In the genomic region with DNA sequence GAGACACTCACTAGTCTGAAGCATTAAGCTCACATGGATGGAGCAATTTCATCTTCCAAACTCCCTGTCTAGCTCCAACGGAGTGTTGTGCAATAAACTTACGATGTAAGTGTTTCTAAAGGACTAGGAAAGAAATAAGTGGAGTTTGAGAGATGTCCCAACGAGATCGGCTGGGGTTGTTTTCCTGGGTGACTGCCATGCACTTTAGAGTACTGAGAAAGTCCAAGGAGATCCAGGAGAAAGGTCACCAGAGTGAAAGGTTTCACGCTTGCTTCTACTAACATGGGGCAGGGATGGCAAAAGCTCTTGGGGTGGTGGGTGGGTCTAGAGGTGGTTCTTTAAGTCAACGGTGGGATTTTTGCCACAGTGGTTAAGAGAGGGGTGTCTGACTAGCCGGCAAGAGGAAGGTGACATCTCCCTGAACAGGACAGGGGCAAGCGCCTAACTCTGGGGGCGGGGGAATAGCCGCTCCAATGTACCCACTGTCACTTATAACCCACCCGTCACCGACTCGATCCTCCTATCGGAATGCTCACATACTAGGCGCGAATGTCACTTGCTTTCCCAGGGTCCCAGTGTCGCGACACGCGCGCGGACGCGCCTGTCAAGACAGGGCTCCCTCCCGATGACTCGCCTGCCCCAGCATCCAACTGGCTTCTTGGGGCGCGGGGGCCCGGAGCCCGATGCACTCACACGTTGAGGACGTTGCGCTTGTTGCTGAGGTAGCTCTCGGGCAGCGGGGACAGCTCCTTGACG, we compare ENCODE assay signal across 8 mouse cellular contexts. TPM values are rescaled to one million over a fixed set of nuclear protein-coding genes. Genes with fewer than 3 reads are reported as not detected.
DNase-seq lines count a peak whose midpoint lies in the region; ATAC-seq and TF ChIP-seq lines count a peak whose summit lies in the region.

No protein-coding gene starts in this region.

- no peaks in the 10 kb centered on the region for H3K27me3 ChIP-seq in thymus, adult 2 months (ENCODE audit: control insufficient read depth, insufficient read depth, low read length)
- H3K27me3 ChIP-seq in erythroblast, embryonic 14.5 days (ENCODE audit: control insufficient read depth) = peaks cover 3% of the 10 kb centered on the region; the same call in 1 of the 2 replicates
- H3K27me3 ChIP-seq in hindbrain, postnatal 0 days (ENCODE audit: insufficient read depth, low read length) = no peaks in the 10 kb centered on the region
- no peaks in the 10 kb centered on the region for H3K27me3 ChIP-seq in stomach, embryonic 14.5 days (ENCODE audit: control insufficient read depth, insufficient read depth, low read length)

- peak; percentile 83 for ATAC-seq in hindbrain, postnatal 0 days
- ATAC-seq in stomach, embryonic 14.5 days (ENCODE audit: insufficient number of reproducible peaks, insufficient read depth, low FRiP score, low read depth) = peak; percentile 43; the same call in 1 of the 2 replicates
- ATAC-seq in CD4-positive, CD25-positive, alpha-beta regulatory T cell, adult 4 months = no peak

- no peak for TF ChIP-seq CTCF in thymus, adult 2 months (IDR thresholded peaks at IDR 0.05; ENCODE audit: borderline replicate concordance, control insufficient read depth, extremely low read depth, insufficient read depth, low read length, poor library complexity)
- no peak for TF ChIP-seq CTCF in hindbrain, postnatal 0 days (IDR thresholded peaks at IDR 0.05; ENCODE audit: low read depth)

- H3K4me1 ChIP-seq in thymus, adult 2 months (replicated peaks; ENCODE audit: control insufficient read depth, insufficient read depth, low read length) = peaks cover 8% of the 10 kb centered on the region; the same call in 1 of the 2 replicates
- peaks cover 21% of the 10 kb centered on the region for H3K4me1 ChIP-seq in erythroblast, embryonic 14.5 days (ENCODE audit: control insufficient read depth)
- H3K4me1 ChIP-seq in hindbrain, postnatal 0 days (ENCODE audit: insufficient read depth, low read length) = peaks cover 10% of the 10 kb centered on the region; the same call in 1 of the 2 replicates
- H3K4me1 ChIP-seq in stomach, embryonic 14.5 days (ENCODE audit: control insufficient read depth, insufficient read depth, low read length) = no peaks in the 10 kb centered on the region; the same call in 1 of the 2 replicates

- peak overlapping the region; percentile 91 for H3K4me2 ChIP-seq in hindbrain, postnatal 0 days (ENCODE audit: low read depth, low read length)
- peak overlapping the region; percentile 74 for H3K4me2 ChIP-seq in stomach, embryonic 14.5 days (replicated peaks; ENCODE audit: low read depth, low read length)

- WGBS in thymus, adult 2 months = 6% methylated on average over 36 of the region's 36 CpGs
- WGBS in hindbrain, postnatal 0 days = 4% methylated on average over 36 of the region's 36 CpGs
- WGBS in stomach, embryonic 14.5 days = 4% methylated on average over 36 of the region's 36 CpGs

- H3K4me3 ChIP-seq in thymus, adult 2 months (ENCODE audit: control insufficient read depth, insufficient read depth, low read length) = peak overlapping the region; percentile 73
- H3K4me3 ChIP-seq in erythroblast, embryonic 14.5 days (replicated peaks) = peak overlapping the region; percentile 97
- peak overlapping the region; percentile 89 for H3K4me3 ChIP-seq in hindbrain, postnatal 0 days (ENCODE audit: low read length)
- H3K4me3 ChIP-seq in stomach, embryonic 14.5 days (ENCODE audit: low read depth, low read length) = peak overlapping the region; percentile 87

- TF ChIP-seq POLR2A in thymus, adult 2 months (IDR thresholded peaks at IDR 0.05; ENCODE audit: control insufficient read depth, extremely low read depth, insufficient read depth, low read length, poor library complexity) = no peak

- H3K27ac ChIP-seq in thymus, adult 2 months (ENCODE audit: control insufficient read depth, insufficient read depth, low read length) = no peak overlapping the region
- peak overlapping the region; percentile 82 for H3K27ac ChIP-seq in hindbrain, postnatal 0 days
- 0 out of 2 replicates have a peak overlapping the region, but pooled peaks have one; percentile 48 for H3K27ac ChIP-seq in stomach, embryonic 14.5 days (ENCODE audit: low read length)

- DNase-seq in thymus, adult 2 months = no peak
- DNase-seq in thymus, postnatal 25 days = no peak
- DNase-seq in hindbrain, postnatal 0 days (ENCODE audit: low spot score) = peak; percentile 66
- DNase-seq in lung, adult 18-20 months = peak; percentile 69 to 85
- no peak for DNase-seq in natural killer cell, adult 2 months (ENCODE audit: low spot score in 2 of 2)

- peak overlapping the region; percentile 85 for H3K9ac ChIP-seq in hindbrain, postnatal 0 days (replicated peaks; ENCODE audit: low read length)
- peak overlapping the region; percentile 72 for H3K9ac ChIP-seq in stomach, embryonic 14.5 days (replicated peaks; ENCODE audit: low read depth, low read length)

- no peaks in the 10 kb centered on the region for H3K9me3 ChIP-seq in erythroblast, embryonic 14.5 days (ENCODE audit: control insufficient read depth, low read length)
- no peaks in the 10 kb centered on the region for H3K9me3 ChIP-seq in hindbrain, postnatal 0 days (ENCODE audit: low read length)
- no peaks in the 10 kb centered on the region for H3K9me3 ChIP-seq in stomach, embryonic 14.5 days (ENCODE audit: control insufficient read depth, low read depth, low read length)

- no peaks in the 10 kb centered on the region for H3K36me3 ChIP-seq in thymus, adult 2 months (ENCODE audit: control insufficient read depth, insufficient read depth, low read length)
- peaks cover 26% of the 10 kb centered on the region for H3K36me3 ChIP-seq in erythroblast, embryonic 14.5 days (ENCODE audit: control insufficient read depth)
- peaks cover 20% of the 10 kb centered on the region; the same call in 1 of the 2 replicates for H3K36me3 ChIP-seq in hindbrain, postnatal 0 days (ENCODE audit: insufficient read depth, low read length)
- peaks cover 12% of the 10 kb centered on the region; the same call in 1 of the 2 replicates for H3K36me3 ChIP-seq in stomach, embryonic 14.5 days (ENCODE audit: control insufficient read depth, insufficient read depth, low read length)

RNA-seq across cellular contexts. Expression of a gene that starts 0.5 kb away (rescaled TPM):
- 12.1 and 15.4 TPM in 2 replicates for polyA plus RNA-seq in thymus, adult 2 months (2012; rRNA removed)
- 0.15 and 0.18 TPM in 2 replicates for polyA plus RNA-seq in erythroblast, embryonic 14.5 days (2012)
- 26.5 and 33.2 TPM in 2 replicates for total RNA-seq in hindbrain, postnatal 0 days (2014; rRNA removed)
- polyA plus RNA-seq in hindbrain, postnatal 0 days (2015; fragmentation: Nextera tagmentation; extraction: Ambion mirVana) = 14.9 and 15.1 TPM in 2 replicates
- polyA plus RNA-seq in stomach, embryonic 14.5 days (2014; fragmentation: Nextera tagmentation; extraction: Ambion mirVana) = 8.5 and 11.0 TPM in 2 replicates
- 1 to 10 TPM; 1.8 to 1.9 TPM for polyA plus RNA-seq in CD4-positive, CD25-positive, alpha-beta regulatory T cell, adult 4 months (2017; shearing (Covaris generic))

RNA-seq across cellular contexts. Expression of a gene that starts 20.2 kb away (rescaled TPM):
- polyA plus RNA-seq in thymus, adult 2 months (2012; rRNA removed) = 0.35 TPM in 1 of 2 replicates, not detected in the other
- polyA plus RNA-seq in erythroblast, embryonic 14.5 days (2012) = not detected in 2 replicates
- total RNA-seq in hindbrain, postnatal 0 days (2014; rRNA removed) = 0.73 and 2.1 TPM in 2 replicates
- 1.0 TPM in 2 replicates for polyA plus RNA-seq in hindbrain, postnatal 0 days (2015; fragmentation: Nextera tagmentation; extraction: Ambion mirVana)
- polyA plus RNA-seq in stomach, embryonic 14.5 days (2014; fragmentation: Nextera tagmentation; extraction: Ambion mirVana) = not detected in 2 replicates
- not detected for polyA plus RNA-seq in CD4-positive, CD25-positive, alpha-beta regulatory T cell, adult 4 months (2017; shearing (Covaris generic))

RNA-seq across cellular contexts. Expression of a gene that starts 33.6 kb away (rescaled TPM):
- 1.7 and 3.1 TPM in 2 replicates for polyA plus RNA-seq in thymus, adult 2 months (2012; rRNA removed)
- not detected in 2 replicates for polyA plus RNA-seq in erythroblast, embryonic 14.5 days (2012)
- total RNA-seq in hindbrain, postnatal 0 days (2014; rRNA removed) = 132 and 149 TPM in 2 replicates
- polyA plus RNA-seq in hindbrain, postnatal 0 days (2015; fragmentation: Nextera tagmentation; extraction: Ambion mirVana) = 120 and 123 TPM in 2 replicates
- polyA plus RNA-seq in stomach, embryonic 14.5 days (2014; fragmentation: Nextera tagmentation; extraction: Ambion mirVana) = 5.3 and 8.4 TPM in 2 replicates
- not detected for polyA plus RNA-seq in CD4-positive, CD25-positive, alpha-beta regulatory T cell, adult 4 months (2017; shearing (Covaris generic))

RNA-seq across cellular contexts. Expression of a gene that starts 34.7 kb away (rescaled TPM):
- 0.44 and 0.89 TPM in 2 replicates for polyA plus RNA-seq in thymus, adult 2 months (2012; rRNA removed)
- polyA plus RNA-seq in erythroblast, embryonic 14.5 days (2012) = 0.01 and 0.06 TPM in 2 replicates
- total RNA-seq in hindbrain, postnatal 0 days (2014; rRNA removed) = 0.05 TPM in 1 of 2 replicates, not detected in the other
- not detected in 2 replicates for polyA plus RNA-seq in hindbrain, postnatal 0 days (2015; fragmentation: Nextera tagmentation; extraction: Ambion mirVana)
- polyA plus RNA-seq in stomach, embryonic 14.5 days (2014; fragmentation: Nextera tagmentation; extraction: Ambion mirVana) = 18.7 and 18.9 TPM in 2 replicates
- polyA plus RNA-seq in CD4-positive, CD25-positive, alpha-beta regulatory T cell, adult 4 months (2017; shearing (Covaris generic)) = not detected

RNA-seq across cellular contexts. Expression of a gene that starts 47.4 kb away (rescaled TPM):
- polyA plus RNA-seq in thymus, adult 2 months (2012; rRNA removed) = 18.5 and 19.3 TPM in 2 replicates
- 0.83 and 1.1 TPM in 2 replicates for polyA plus RNA-seq in erythroblast, embryonic 14.5 days (2012)
- 22.9 and 29.5 TPM in 2 replicates for total RNA-seq in hindbrain, postnatal 0 days (2014; rRNA removed)
- polyA plus RNA-seq in hindbrain, postnatal 0 days (2015; fragmentation: Nextera tagmentation; extraction: Ambion mirVana) = 59.6 and 60.5 TPM in 2 replicates
- polyA plus RNA-seq in stomach, embryonic 14.5 days (2014; fragmentation: Nextera tagmentation; extraction: Ambion mirVana) = 84.9 and 89.2 TPM in 2 replicates
- polyA plus RNA-seq in CD4-positive, CD25-positive, alpha-beta regulatory T cell, adult 4 months (2017; shearing (Covaris generic)) = 100 to 1,000 TPM; 134 to 146 TPM

Comparison
In these comparisons a context has a peak if more than half of its experiments do, and no peak if none do; other contexts are left out.
1. DNase-seq: peak in hindbrain, postnatal 0 days (single experiment) and lung, adult 18-20 months (2 of 2); none in thymus, adult 2 months (single experiment), thymus, postnatal 25 days (single experiment) and natural killer cell, adult 2 months (0 of 2).
2. RNA of a gene that starts 33.6 kb away (polyA plus RNA-seq): 120 to 123 TPM in hindbrain, postnatal 0 days; 5.3 to 8.4 TPM in stomach, embryonic 14.5 days, 1.7 to 3.1 TPM in thymus, adult 2 months, not detected in CD4-positive, CD25-positive, alpha-beta regulatory T cell, adult 4 months and not detected in erythroblast, embryonic 14.5 days; every median in the first group is over 10 times any median in the second.
3. Peak in every context shown above with its lines, with median percentiles within 50 percentile points of each other: H3K4me3 ChIP-seq.